Mouse (Mus musculus) ES-E14 (cell line): ENCODE results near the gene Taldo1. TPM values are rescaled to one million over a fixed set of nuclear protein-coding genes. Genes with fewer than 3 reads are reported as not detected.
A peak's percentile ranks its signal among the peaks of the same experiment; 100 is the strongest.

Source experiments
- DNase-seq: peaks from one replicate; pipeline ENCODE4 v3.0.0-alpha.2; 2013; ENCODE audit warnings: low read depth, low spot score
- H3K27ac ChIP-seq: 2 replicates; pipeline ENCODE4 v1.5.1; 2012; ENCODE audit warnings: low read depth, mild to moderate bottlenecking, low read length, moderate library complexity, mixed read lengths; ENCODE audit not compliant: poor library complexity, insufficient read depth, severe bottlenecking
- H3K36me3 ChIP-seq: 2 replicates; pipeline ENCODE4 v1.6.1; 2012; ENCODE audit warnings: mild to moderate bottlenecking, low read length, moderate library complexity, mixed read lengths; ENCODE audit not compliant: control insufficient read depth, poor library complexity, insufficient read depth, severe bottlenecking
- H3K4me1 ChIP-seq, 2 experiments: fragments of 150-350 bp in 1 of 2; sonication (generic) in 1 of 2; 2 replicates each; pipeline ENCODE4 v1.6.1; 2012; ENCODE audit warnings: low read length in 2 of 2, mild to moderate bottlenecking in 1 of 2, mixed read lengths in 1 of 2; ENCODE audit not compliant: control insufficient read depth in 2 of 2, insufficient read depth in 2 of 2, poor library complexity in 1 of 2
- H3K4me3 ChIP-seq, 2 experiments: fragments of 150-350 bp in 1 of 2; sonication (generic) in 1 of 2; 2 replicates each; pipeline ENCODE4 v1.5.1; 2012; ENCODE audit warnings: low read length in 2 of 2, low read depth in 1 of 2, mild to moderate bottlenecking in 1 of 2, mixed read lengths in 1 of 2; ENCODE audit not compliant: insufficient read depth in 1 of 2, poor library complexity in 1 of 2, severe bottlenecking in 1 of 2
- H3K9ac ChIP-seq: 2 replicates; pipeline ENCODE4 v1.6.1; 2012; ENCODE audit warnings: low read depth, mild to moderate bottlenecking, low read length, mixed read lengths; ENCODE audit not compliant: poor library complexity, insufficient read depth, severe bottlenecking
- H3K9me3 ChIP-seq: fragments of 150-350 bp; sonication (generic); 2 replicates; pipeline ENCODE4 v1.6.1; 2012; ENCODE audit warnings: low read depth, mild to moderate bottlenecking, low read length; ENCODE audit not compliant: control insufficient read depth, insufficient read depth
- CHD2 ChIP-seq: IDR thresholded peaks from 2 replicates; pipeline ENCODE4 v1.6.1; 2014; ENCODE audit warnings: mild to moderate bottlenecking, low read depth, low read length, inconsistent platforms
- HCFC1 ChIP-seq: IDR thresholded peaks from 2 replicates; pipeline ENCODE4 v1.6.1; 2012; ENCODE audit warnings: low read length, inconsistent platforms, borderline replicate concordance; ENCODE audit not compliant: insufficient read depth
- MAFK ChIP-seq: IDR thresholded peaks from 2 replicates; pipeline ENCODE4 v1.6.1; 2014; ENCODE audit warnings: mild to moderate bottlenecking, low read depth, low read length, inconsistent platforms; ENCODE audit not compliant: insufficient read depth
- ZC3H11A ChIP-seq: IDR thresholded peaks from 2 replicates; pipeline ENCODE4 v1.6.1; 2012; ENCODE audit warnings: low read depth, mild to moderate bottlenecking, inconsistent platforms, low read length, borderline replicate concordance
- ZNF384 ChIP-seq: IDR thresholded peaks from 2 replicates; pipeline ENCODE4 v1.6.1; 2012; ENCODE audit warnings: low read depth, low read length, inconsistent platforms
- in situ Hi-C, 2 experiments: fragments of 600-800 bp; cut with MboI; formaldehyde crosslinking; loops; one replicate each; pipeline ENCODE4 v1.15.1; 2025; ENCODE audit warnings: low sequenced_read_pairs in 2 of 2, inconsistent platforms in 1 of 2; ENCODE audit not compliant: unreplicated experiment in 2 of 2
- total RNA-seq: library from RNA; depleted of rRNA; stranded (reverse); fragments of 300-350 nt; gene quantifications from 2 replicates; pipeline ENCODE4 v1.2.3, GENCODE M21; 2012

Gene Taldo1
- total RNA-seq, 1 experiment, result 327 TPM

DNA sequence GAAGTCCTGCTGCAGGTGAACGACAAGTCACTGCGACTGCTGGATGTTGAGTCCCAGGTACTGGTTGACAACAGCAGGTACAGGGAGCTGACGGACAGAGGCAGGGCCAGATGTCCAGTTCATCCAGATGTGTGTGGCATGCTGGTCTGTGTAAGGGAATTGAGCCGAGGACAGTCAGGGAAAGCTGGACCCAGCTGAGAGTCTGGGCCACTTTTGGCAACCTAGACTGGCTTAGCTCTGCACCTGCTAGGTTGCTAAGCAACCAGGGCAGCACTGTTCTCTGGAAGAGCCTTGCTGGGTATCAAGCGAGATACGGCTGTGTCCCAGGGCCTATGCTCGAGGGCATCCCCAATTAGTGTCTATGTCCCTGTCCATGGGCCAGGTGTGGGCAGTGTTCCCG, 36.9 kb upstream of the Taldo1 start:
- DNase-seq, result no peak
- Histone ChIP-seq H3K36me3 (no peaks in the 10 kb centered on the region), H3K27ac (no peak overlapping the region), H3K4me3 (no peak overlapping the region), H3K9ac (no peak overlapping the region), H3K4me1 (peaks cover 0 to 15% of the 10 kb centered on the region in 2 experiments; a peak in 2 of 4 replicates), H3K9me3 (no peaks in the 10 kb centered on the region)
- TF ChIP-seq ZC3H11A (no peak), MAFK (no peak), CHD2 (no peak), ZNF384 (no peak), HCFC1 (no peak)
- in situ Hi-C loops, result no loop called here

DNA sequence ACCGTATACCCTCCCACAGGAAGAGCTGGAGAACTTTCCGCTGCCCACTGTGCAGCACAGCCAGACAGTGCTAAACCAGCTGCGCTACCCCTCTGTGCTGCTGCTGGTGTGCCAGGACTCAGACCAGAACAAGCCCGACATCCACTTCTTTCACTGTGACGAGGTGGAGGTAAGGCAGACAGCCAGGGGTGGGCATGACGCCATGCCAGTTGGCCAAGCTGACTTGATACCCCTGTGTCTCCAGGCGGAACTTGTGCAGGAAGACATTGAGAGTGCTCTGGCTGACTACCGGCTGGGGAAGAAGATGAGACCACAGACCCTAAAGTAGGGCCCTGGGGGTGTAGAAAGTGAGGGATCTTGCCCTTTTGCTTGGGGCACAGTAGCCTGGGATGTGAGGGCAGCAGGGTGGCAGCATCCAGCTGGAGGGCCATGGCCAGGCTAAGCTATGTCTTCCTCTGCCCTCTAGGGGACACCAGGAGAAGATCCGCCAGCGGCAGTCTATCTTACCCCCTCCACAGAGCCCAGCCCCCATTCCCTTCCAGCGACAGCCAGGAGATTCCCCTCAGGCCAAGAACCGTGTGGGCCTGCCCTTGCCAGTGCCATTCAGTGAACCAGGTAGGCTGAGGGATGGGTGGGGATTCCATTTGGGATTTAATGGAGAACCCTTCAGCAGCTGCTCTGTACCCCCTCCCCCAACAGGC, 36.2 kb upstream of the Taldo1 start:
- no peak overlapping the region for H3K9ac ChIP-seq
- DNase-seq, result no peak
- H3K27ac ChIP-seq, result no peak overlapping the region
- no peak overlapping the region for H3K4me3 ChIP-seq
- in situ Hi-C loops, result no loop called here
- H3K36me3 ChIP-seq, result no peaks in the 10 kb centered on the region
- H3K4me1 ChIP-seq, result peaks cover 0 to 15% of the 10 kb centered on the region in 2 experiments; a peak in 2 of 4 replicates
- TF ChIP-seq HCFC1 (no peak), ZNF384 (no peak), CHD2 (no peak), MAFK (no peak), ZC3H11A (no peak)
- H3K9me3 ChIP-seq, result no peaks in the 10 kb centered on the region

DNA sequence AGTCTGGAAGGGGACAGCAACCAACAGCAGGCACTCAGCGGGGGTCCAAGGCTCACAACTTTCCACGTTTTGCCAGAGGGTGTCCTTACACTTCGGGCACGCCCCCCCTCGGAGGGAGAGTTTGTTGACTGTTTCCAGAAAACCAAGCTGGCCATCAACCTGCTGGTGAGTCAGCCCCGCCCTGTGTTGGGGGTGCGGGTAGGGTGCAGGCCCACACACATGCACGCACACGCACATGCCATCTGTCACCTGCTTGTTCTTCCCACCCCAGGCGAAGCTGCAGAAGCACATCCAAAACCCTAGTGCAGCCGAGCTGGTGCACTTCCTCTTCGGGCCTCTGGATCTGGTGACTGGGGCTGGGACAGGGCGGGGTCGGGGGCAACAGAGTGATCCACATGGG, 35.0 kb upstream of the Taldo1 start:
- in situ Hi-C loops, result no loop called here
- Histone ChIP-seq H3K36me3 (no peaks in the 10 kb centered on the region), H3K9me3 (no peaks in the 10 kb centered on the region), H3K4me3 (no peak overlapping the region), H3K4me1 (peaks cover 0 to 18% of the 10 kb centered on the region in 2 experiments; a peak in 2 of 4 replicates), H3K9ac (no peak overlapping the region), H3K27ac (no peak overlapping the region)
- TF ChIP-seq MAFK (no peak), CHD2 (no peak), HCFC1 (no peak), ZC3H11A (no peak), ZNF384 (no peak)
- no peak for DNase-seq

DNA sequence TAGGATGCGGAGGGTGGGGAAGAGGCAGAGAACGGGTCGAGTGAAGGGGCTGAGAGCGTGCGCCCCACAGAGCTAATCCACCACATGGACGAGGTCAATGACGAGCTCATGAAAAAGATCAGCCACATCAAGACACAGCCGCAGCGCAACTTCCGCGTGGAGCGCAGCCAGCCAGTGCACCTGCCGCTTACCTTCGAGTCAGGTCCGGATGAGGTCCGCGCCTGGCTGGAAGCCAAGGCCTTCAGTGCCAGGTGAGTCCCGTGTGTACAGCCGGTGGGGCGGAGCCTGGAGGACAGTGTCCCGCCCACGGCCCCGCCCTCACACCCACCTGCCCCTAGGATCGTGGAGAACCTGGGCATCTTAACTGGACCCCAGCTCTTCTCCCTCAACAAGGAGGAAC, 30.5 kb upstream of the Taldo1 start:
- Histone ChIP-seq H3K4me3 (peak overlapping the region in 1 of 2 experiments; percentile 57; a peak in 3 of 4 replicates), H3K36me3 (no peaks in the 10 kb centered on the region), H3K9me3 (no peaks in the 10 kb centered on the region), H3K27ac (no peak overlapping the region), H3K4me1 (peaks cover 0 to 9% of the 10 kb centered on the region in 2 experiments; a peak in 2 of 4 replicates), H3K9ac (peak overlapping the region; percentile 6; the same call in 1 of the 2 replicates)
- no peak for DNase-seq
- in situ Hi-C loops, result no loop called here
- no peak for TF ChIP-seq CHD2
- no peak for TF ChIP-seq MAFK
- TF ChIP-seq ZC3H11A, result no peak
- no peak for TF ChIP-seq HCFC1
- no peak for TF ChIP-seq ZNF384
